Mouse (Mus musculus) G1E (cell line): ENCODE data around the gene Rab5c. TPM values are rescaled to one million over a fixed set of nuclear protein-coding genes. Genes with fewer than 3 reads are reported as not detected.

ENCODE experiments used
- ATAC-seq: 2 replicates; pipeline ENCODE4 v1.8.0; 2016; ENCODE audit warnings: mild to moderate bottlenecking; ENCODE audit not compliant: insufficient number of reproducible peaks, poor library complexity, low FRiP score, severe bottlenecking; ENCODE audit errors: extremely low read depth
- DNase-seq: peaks from one replicate; pipeline ENCODE4 v3.0.0; 2012; ENCODE audit warnings: low spot score
- H3K27me3 ChIP-seq: 2 replicates; pipeline ENCODE4 v1.6.1; 2012; ENCODE audit warnings: mild to moderate bottlenecking, low read length, inconsistent platforms; ENCODE audit not compliant: insufficient read depth
- H3K36me3 ChIP-seq: replicated peaks from 2 replicates; pipeline ENCODE3; 2012; ENCODE audit warnings: mild to moderate bottlenecking, inconsistent platforms
- H3K4me1 ChIP-seq: 2 replicates; pipeline ENCODE4 v1.6.1; 2012; ENCODE audit warnings: low read depth, low read length, inconsistent platforms, mixed read lengths; ENCODE audit not compliant: insufficient read depth
- H3K4me3 ChIP-seq: 2 replicates; pipeline ENCODE4 v1.5.1; 2012; ENCODE audit warnings: low read depth, mild to moderate bottlenecking, inconsistent platforms, low read length, moderate library complexity, mixed read lengths
- H3K9me3 ChIP-seq: replicated peaks from 2 replicates; pipeline ENCODE4 v1.6.1; 2012; ENCODE audit warnings: inconsistent platforms
- CTCF ChIP-seq: IDR thresholded peaks from 2 replicates; pipeline ENCODE4 v1.5.1; 2012; ENCODE audit warnings: low read depth, low read length, inconsistent platforms, mixed read lengths
- GATA1 ChIP-seq: IDR thresholded peaks from 2 replicates; pipeline ENCODE4 v1.6.1; 2012; ENCODE audit warnings: borderline replicate concordance, low read length, inconsistent platforms, mixed read lengths
- GATA2 ChIP-seq: IDR thresholded peaks from 2 replicates; pipeline ENCODE4 v1.6.1; 2012; ENCODE audit warnings: low read depth, low read length, inconsistent platforms, borderline replicate concordance
- POLR2AphosphoS5 ChIP-seq: IDR thresholded peaks from 2 replicates; pipeline ENCODE4 v1.6.1; 2012; ENCODE audit warnings: low read depth, low read length, inconsistent platforms; ENCODE audit not compliant: insufficient replicate concordance
- TAL1 ChIP-seq: conservative IDR thresholded peaks from 2 replicates; pipeline ENCODE4 v1.6.1; 2012; ENCODE audit warnings: low read depth, low read length, inconsistent platforms, mixed read lengths
- polyA plus RNA-seq: library from polyadenylated mRNA; stranded (reverse); fragments of >175 nt; gene quantifications from 2 replicates; pipeline ENCODE4 v1.2.3, GENCODE M21; 2012
- total RNA-seq, 2 experiments: library from RNA; stranded (forward) in 1 of 2; stranded (reverse) in 1 of 2; fragments of 200-1000 nt in 1 of 2; fragments of >200 nt in 1 of 2; fragmentation: Nextera tagmentation in 1 of 2; gene quantifications; 2 replicates each; pipeline ENCODE4 v1.2.3; 2014 to 2017

The Rab5c gene
- total and polyA plus RNA-seq, 3 experiments = 153 to 362 (median 202) TPM

DNA sequence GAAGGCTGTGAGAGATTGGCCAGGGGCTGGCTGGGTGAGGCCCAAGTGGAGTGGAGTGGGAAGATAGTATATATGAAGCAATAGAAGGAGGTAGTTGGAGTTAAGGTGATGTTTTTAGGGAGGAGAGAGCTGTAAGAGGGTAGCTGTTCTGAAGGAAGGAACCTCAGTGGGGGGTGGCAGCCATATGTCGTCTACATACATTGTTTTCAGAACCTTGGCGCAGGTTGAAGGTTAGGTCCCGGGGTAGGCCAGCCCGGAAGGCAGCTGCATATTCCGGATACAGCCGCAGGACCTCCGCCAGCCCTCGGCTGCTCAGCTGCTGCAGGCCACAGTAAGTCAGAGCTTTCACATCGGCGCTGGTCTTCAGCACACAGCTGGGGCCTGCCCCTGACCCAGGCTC is 8.5 kb upstream of the Rab5c start:
- no peak for TF ChIP-seq GATA2
- TF ChIP-seq CTCF = no peak
- TF ChIP-seq TAL1 = no peak
- TF ChIP-seq POLR2AphosphoS5 = no peak
- TF ChIP-seq GATA1 = no peak
- H3K4me3 ChIP-seq = no peak overlapping the region
- peaks cover 26% of the 10 kb centered on the region for H3K4me1 ChIP-seq
- H3K9me3 ChIP-seq = no peaks in the 10 kb centered on the region
- peaks cover 3% of the 10 kb centered on the region for H3K36me3 ChIP-seq
- DNase-seq (no peak), ATAC-seq (no peak)
- peaks cover 36% of the 10 kb centered on the region for H3K27me3 ChIP-seq

GRCm38 (mm10) chr11:100745085-100745484 is 7.1 kb upstream of the Rab5c start:
- TF ChIP-seq CTCF (peak; percentile 63), POLR2AphosphoS5 (no peak), GATA1 (no peak)
- Histone ChIP-seq H3K4me3 (no peak overlapping the region), H3K4me1 (peaks cover 23% of the 10 kb centered on the region), H3K27me3 (peaks cover 30% of the 10 kb centered on the region), H3K9me3 (no peaks in the 10 kb centered on the region), H3K36me3 (peaks cover 5% of the 10 kb centered on the region)
- ATAC-seq (no peak), DNase-seq (no peak)

DNA sequence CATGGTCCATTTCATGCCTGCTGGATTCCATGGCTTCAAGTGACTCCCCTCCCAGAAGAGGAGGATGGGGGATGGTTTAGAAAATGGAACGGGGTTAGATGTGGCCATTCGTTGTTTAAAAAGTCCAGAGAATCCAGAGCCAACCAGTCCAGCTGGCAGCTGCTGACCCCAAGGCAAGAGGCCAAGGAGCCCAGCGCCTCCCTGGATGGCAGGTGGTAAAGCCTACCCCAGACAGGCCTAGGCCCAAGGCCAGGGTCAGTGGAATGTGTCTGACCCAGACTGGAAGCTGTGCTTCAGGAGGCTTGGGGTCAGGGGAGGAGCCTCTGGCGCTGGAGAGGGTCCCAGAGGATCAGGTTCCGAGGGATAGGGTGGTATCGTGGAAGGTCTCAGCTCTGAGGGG is 3.3 kb upstream of the Rab5c start:
- H3K27me3 ChIP-seq = peaks cover 9% of the 10 kb centered on the region; the same call in 1 of the 2 replicates
- no peaks in the 10 kb centered on the region for H3K9me3 ChIP-seq
- DNase-seq (no peak), ATAC-seq (no peak)
- peaks cover 24% of the 10 kb centered on the region for H3K4me1 ChIP-seq
- H3K4me3 ChIP-seq = no peak overlapping the region
- peaks cover 2% of the 10 kb centered on the region for H3K36me3 ChIP-seq
- TF ChIP-seq CTCF = no peak

DNA sequence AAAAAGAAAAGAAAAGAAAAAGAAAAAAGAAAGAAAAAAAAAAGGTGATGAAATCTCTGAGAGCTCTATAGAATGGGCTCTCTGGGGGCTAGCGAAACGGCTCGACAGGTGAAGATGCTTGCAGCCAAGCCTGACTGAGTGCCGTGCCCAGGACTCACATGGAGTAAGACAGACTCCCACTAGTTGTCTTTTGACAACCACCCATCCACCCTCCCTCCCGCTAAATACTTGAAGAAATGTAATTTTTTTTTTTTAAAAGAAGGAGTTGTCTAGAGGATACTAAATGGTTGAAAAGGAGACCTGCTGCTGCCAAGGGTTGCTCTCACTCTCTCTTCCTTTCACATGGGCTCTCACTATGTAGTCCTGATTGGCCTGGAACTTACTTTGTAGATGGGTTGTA is 734 bp upstream of the Rab5c start:
- TF ChIP-seq CTCF = no peak
- no peak for TF ChIP-seq TAL1
- no peak for TF ChIP-seq GATA1
- TF ChIP-seq GATA2 = no peak
- TF ChIP-seq POLR2AphosphoS5 = no peak
- ATAC-seq (no peak), DNase-seq (no peak)
- Histone ChIP-seq H3K4me3 (peak overlapping the region; percentile 97; the same call in 1 of the 2 replicates), H3K27me3 (no peaks in the 10 kb centered on the region), H3K9me3 (no peaks in the 10 kb centered on the region), H3K4me1 (peaks cover 42% of the 10 kb centered on the region), H3K36me3 (peaks cover 24% of the 10 kb centered on the region)

DNA sequence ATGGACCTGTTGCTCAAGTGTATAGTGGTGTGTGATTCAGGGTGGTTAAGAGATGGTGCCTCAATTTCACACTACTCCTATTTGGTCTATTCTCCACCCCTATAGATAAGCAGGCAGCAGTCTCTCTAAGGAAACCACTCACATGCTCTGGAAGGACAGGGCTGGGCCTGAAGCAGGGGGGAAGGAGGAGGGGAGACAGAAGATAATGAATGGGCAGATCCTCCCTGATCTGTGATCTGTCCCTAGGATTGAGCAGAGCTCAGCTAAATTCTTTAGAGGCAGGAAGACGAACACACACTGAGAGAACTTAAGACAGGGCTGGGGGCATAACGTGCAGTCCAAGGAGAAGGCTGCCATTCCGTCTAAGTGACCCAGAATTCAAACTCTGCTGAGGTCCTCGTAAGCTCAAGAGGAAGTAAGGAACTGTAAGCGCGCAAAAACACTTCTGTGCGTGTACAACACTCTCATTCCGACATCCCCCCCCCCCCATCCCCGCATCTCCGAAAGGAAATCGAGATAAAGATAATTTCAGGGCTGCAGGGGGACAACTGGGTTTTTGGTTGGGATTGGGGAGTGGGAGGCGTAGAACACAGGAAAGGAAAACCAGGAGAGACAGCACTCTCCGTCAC is 796 bp downstream of the Rab5c start:
- ATAC-seq = peak; percentile 54

DNA sequence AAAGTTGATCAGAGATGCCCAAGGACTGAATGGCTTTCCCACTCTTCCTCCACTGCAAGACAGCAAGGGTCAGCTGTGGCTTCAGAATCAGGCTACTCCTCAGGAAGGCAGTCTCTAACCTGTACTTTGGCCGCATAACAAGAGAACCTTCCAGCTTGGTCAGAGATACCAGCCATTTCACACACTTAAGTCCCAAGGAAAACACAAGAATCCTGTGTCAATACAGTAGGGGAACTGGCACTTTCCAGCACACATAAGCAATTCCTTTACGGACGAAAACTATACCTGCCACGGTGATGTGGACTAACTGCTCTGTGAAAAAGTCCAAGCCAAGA is 1.3 kb downstream of the Rab5c start:
- H3K36me3 ChIP-seq = peaks cover 45% of the 10 kb centered on the region
- TF ChIP-seq GATA1 = no peak
- TF ChIP-seq CTCF = no peak
- no peak for TF ChIP-seq TAL1
- TF ChIP-seq POLR2AphosphoS5 = no peak
- no peak for TF ChIP-seq GATA2
- ATAC-seq = no peak
- H3K27me3 ChIP-seq = no peaks in the 10 kb centered on the region
- peak overlapping the region; percentile 97 for H3K4me3 ChIP-seq
- no peaks in the 10 kb centered on the region for H3K9me3 ChIP-seq
- DNase-seq = no peak
- peaks cover 61% of the 10 kb centered on the region for H3K4me1 ChIP-seq

More for the DNA sequence above, 796 bp downstream of the Rab5c start:
- no peak for TF ChIP-seq GATA2
- TF ChIP-seq GATA1 = no peak
- peak; percentile 28; the same call in 1 of the 2 replicates for TF ChIP-seq TAL1
- TF ChIP-seq POLR2AphosphoS5 = no peak
- peak; percentile 83 for DNase-seq
- Histone ChIP-seq H3K36me3 (peaks cover 40% of the 10 kb centered on the region), H3K27me3 (no peaks in the 10 kb centered on the region), H3K4me3 (peak overlapping the region; percentile 97), H3K9me3 (no peaks in the 10 kb centered on the region), H3K4me1 (peaks cover 56% of the 10 kb centered on the region)
